Mouse (Mus musculus) ES-CJ7 (cell line): ENCODE measurements around the gene Rnf224.
"Not testable (repeated sequence)": the region's sequence is repeated elsewhere in the genome, so short reads cannot be mapped to it uniquely, and the experiment has no call there.

ENCODE experiments used
- DNase-seq: peaks from one replicate; pipeline ENCODE4 v3.0.0; 2011; ENCODE audit warnings: low read depth, low spot score

Rnf224 gene

GRCm38 (mm10) chr2:25236614-25237013 lies at the start of gene Rnf224:
Gene Rnf224, minus strand, starts transcription at chr2:25236787.
- no peak for DNase-seq

- DNase-seq, result no peak
Observed at GRCm38 (mm10) chr2:25286314-25286713, 49.7 kb upstream of the Rnf224 start.

GRCm38 (mm10) chr2:25285551-25285950 lies 49.0 kb upstream of the Rnf224 start:
- no peak for DNase-seq

- DNase-seq, result peak; percentile 93
Observed at GRCm38 (mm10) chr2:25278928-25279882, 42.6 kb upstream of the Rnf224 start.

- no peak for DNase-seq
Observed at GRCm38 (mm10) chr2:25273010-25273409, 36.4 kb upstream of the Rnf224 start.

GRCm38 (mm10) chr2:25272515-25272914 lies 35.9 kb upstream of the Rnf224 start:
- DNase-seq, result no peak

GRCm38 (mm10) chr2:25271827-25272511 lies 35.4 kb upstream of the Rnf224 start, which contains the start of the genes Ssna1 and Anapc2:
Gene Ssna1, minus strand, starts transcription at chr2:25272438.
Gene Anapc2, plus strand, starts transcription at chr2:25272478.
- peak; percentile 98 for DNase-seq

GRCm38 (mm10) chr2:25267746-25268309 lies 31.2 kb upstream of the Rnf224 start:
- no peak for DNase-seq

- DNase-seq, result no peak
Observed at GRCm38 (mm10) chr2:25267241-25267640, 30.7 kb upstream of the Rnf224 start.

GRCm38 (mm10) chr2:25266720-25267119 lies 30.1 kb upstream of the Rnf224 start:
- DNase-seq, result peak; percentile 61

- DNase-seq, result peak; percentile 54
Observed at GRCm38 (mm10) chr2:25265897-25266656, 29.5 kb upstream of the Rnf224 start.

- DNase-seq, result no peak
Observed at GRCm38 (mm10) chr2:25264851-25265250, 28.3 kb upstream of the Rnf224 start.

- DNase-seq, result no peak
Observed at GRCm38 (mm10) chr2:25264286-25264660, 27.7 kb upstream of the Rnf224 start.

- no peak for DNase-seq
Observed at GRCm38 (mm10) chr2:25263623-25264285, 27.2 kb upstream of the Rnf224 start.

- peak; percentile 55 for DNase-seq
Observed at GRCm38 (mm10) chr2:25262795-25263622, 26.4 kb upstream of the Rnf224 start.

GRCm38 (mm10) chr2:25262291-25262767 lies 25.7 kb upstream of the Rnf224 start, which contains the start of gene Tprn:
Gene Tprn, plus strand, starts transcription at chr2:25262618.
- DNase-seq, result peak; percentile 99

- DNase-seq, result peak; percentile 45
Observed at GRCm38 (mm10) chr2:25261870-25262269, 25.3 kb upstream of the Rnf224 start.

- DNase-seq, result peak; percentile 67
Observed at GRCm38 (mm10) chr2:25258887-25259286, 22.3 kb upstream of the Rnf224 start.

GRCm38 (mm10) chr2:25257250-25257649 lies 20.7 kb upstream of the Rnf224 start:
- DNase-seq, result not testable (repeated sequence)
